Mouse (Mus musculus) urinary bladder, postnatal 36 days (tissue): ENCODE data around the gene Szt2.
A peak's percentile ranks its signal among the peaks of the same experiment; 100 is the strongest.

Source experiments
- DNase-seq, 2 experiments: peaks; one replicate each; pipeline ENCODE4 v3.0.0; 2022; ENCODE audit warnings: low spot score in 2 of 2, mixed read lengths in 1 of 2

Gene Szt2

DNA sequence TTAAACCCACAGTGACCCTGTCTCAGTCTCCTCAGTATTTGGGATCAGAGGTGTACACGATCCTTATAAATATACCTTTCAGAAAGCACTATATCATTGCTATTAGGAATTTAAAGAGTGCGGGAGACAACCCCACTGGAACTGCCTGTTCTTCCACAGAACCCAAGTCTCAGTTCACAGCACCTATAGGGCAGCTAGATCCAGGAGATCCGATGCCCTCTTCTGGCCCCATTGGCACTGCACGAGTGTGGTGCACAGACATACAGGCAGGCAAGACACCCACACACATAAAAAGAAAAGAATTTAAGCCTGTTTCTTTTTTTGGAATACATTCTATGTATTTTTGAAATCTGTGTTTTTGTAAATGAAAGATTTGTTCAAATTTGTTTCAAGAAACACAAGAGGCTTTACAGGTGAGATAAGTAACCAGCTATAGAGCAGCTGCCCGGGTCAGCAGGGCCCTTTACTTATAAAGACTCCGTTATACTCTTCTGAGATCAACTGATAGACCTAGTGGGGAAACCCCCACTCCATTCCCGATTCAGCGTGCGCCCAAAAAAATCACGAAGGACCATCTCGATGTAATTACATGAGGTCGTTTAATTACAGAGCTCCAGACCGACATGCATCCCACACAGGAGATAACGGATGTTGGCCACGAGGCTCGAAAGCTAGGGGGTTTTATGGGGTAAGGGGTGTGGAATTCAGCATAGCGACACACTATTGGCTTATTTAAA, 50.7 kb downstream of the Szt2 start:
- DNase-seq = no peak

DNA sequence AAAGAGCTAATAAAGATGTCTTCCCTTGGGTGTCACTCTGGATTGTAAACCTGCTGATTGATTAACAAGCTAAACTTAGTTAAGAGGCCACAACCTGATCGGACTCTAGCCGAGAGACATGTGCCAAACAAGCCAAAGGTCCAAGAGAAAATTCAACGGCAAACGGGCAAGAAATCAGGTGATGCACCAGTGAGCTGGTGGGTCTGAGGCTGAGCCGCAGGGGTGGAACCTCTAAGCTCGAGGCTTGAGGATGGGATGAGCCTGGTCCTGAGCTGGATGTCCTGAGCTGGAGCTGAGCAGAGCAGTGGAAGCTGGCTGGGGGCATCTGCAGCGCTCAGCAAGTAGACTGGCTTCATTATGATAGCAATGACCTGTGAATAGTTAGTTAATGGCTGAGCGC, 51.6 kb downstream of the Szt2 start:
- DNase-seq = no peak

DNA sequence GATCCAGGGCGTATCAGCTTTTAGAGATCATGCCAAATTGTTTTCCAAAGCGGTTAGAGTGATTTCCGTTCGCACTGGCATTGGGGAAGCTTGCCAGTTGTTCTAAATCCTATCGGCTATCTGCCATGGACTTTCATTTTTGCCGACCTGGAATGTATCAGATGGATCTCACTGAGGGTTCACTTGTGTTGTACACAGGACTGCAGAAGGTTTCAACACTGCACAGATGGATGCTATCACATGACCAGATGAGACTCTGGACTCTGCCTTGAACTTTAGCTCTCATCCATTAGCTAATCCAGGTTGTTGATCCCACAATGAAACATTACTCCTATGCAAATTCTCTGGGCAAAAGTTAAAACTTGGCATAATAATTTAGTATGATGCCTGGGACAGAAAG, 52.3 kb downstream of the Szt2 start:
- DNase-seq = no peak

DNA sequence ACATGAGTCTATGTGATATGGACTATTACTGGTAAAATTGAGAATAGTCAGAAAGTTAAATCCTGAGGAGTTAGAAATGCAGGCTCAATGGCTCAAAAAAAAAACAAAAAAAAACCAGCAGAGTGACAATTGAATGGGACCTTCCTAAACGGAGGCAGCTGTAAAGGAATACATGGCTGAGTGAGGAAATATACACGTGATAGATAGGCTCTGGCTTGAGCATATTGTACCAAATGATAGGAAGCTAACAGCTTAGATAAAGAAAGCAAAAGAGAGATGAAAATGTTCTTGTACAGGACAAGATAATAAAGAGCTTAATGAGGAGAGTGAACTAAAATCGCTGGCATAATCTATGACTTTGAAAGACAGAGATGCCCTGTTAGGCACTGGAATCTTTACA, 54.8 kb downstream of the Szt2 start:
- no peak for DNase-seq

DNA sequence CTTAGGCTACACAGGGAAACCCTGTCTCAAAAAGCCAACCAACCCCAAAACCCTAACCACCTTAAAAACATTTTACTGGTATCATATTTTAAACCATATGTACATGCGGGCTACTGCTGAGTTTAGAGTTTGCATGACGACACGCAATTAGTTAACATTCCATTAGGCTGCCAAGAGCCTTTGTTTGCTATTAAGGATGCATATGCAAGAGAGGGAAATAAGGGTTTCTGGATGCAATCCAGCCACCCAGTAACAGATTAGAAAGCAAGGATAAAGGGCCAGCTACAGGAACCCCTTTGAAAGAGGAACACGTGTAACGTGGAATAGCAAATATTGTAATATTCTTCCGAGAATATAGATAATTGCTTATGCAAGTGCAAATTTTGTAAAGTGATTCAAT, 55.4 kb downstream of the Szt2 start:
- DNase-seq = no peak

DNA sequence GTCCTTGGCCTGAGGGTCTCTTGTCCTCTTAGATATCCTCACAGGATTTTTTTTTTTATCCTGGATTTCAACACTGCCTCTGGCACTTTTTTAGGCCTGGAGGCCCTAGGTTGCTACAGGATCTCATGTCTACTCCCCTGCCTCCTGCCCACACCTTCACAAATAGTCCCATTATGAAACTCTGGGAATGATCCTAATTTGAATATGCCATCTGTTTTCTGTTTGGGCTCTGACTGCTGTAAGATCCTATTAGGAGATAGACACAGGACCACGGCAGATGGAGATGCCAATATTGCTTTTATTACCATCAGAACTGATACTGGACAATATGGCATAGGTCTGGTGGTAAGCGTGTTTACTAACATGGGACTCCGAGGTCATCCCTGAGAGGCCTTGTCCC, 57.2 kb downstream of the Szt2 start:
- DNase-seq = no peak

DNA sequence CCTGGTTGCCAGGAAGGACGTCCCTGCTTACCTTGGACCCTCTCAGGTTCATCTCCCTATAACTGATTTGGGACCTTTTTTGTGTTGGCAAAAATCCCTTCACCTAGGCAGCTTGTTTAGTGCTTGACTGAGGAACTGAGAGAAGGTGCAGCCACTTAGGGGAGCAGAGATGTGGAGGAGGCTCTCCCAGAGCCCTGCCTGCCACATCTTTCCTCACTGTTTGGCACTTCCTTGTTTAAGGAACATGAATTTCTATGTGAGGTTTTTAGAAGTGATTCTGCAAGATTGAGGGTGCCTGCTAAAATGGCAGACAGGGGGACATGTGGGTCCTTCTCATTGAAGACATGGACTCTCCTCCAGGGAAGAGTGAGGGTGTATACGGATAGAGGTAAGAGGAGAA, 58.2 kb downstream of the Szt2 start:
- no peak for DNase-seq

DNA sequence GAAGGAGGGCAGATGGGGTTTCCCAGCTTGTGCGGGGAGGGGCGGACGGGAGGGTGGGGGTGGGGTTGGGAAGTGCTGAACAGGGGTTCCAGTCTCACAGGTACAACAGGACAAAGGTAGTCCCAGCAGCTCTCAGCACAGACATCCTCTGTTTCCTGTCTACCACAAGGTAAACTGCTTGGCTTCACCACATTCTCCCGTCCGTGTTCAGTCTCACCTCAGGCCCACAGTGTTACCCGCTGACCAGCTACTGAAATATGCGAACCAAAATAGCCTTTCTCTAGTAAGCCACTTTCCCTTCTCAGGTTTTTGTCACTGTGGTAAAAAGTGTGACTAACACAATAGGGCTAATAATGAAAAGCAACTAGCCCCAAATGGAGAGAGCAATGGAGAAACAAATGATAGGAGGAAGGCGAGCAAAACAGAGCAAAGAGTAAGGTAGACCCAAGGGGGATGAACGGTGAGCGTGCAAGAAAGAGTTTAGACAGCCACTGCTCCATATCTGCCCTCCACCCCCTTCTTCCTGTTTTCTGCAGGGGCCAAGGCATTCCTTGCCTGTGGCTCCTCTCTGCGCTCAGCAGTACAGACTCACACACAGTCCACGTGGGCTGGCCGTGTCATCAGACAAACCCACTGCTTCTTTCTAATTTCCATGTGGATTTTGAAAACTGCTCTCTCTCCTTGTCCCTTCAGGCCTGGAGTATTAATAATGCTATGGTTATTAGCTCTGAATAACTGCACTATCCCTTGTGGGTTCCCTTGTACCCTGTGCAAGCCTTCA, 61.4 kb downstream of the Szt2 start:
- no peak for DNase-seq

DNA sequence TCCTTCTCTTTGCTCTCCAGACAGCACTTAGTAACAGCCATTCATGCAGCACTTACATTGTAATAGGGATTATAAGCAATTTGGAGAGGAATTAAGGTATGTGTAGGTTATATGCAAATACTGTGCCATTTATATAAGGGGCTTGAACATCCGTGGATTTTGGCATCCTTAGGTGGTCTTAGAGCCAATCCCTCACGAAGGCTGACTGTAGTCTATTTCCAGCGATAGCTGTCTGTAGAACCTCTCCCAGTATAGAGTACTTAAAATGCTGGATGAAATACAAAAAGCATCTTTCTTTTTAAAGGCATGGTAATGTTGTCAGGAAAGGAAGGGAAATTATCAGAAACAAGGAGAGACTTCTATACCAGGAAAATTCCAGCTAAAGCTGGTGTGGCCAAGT, 67.6 kb downstream of the Szt2 start:
- DNase-seq = no peak

DNA sequence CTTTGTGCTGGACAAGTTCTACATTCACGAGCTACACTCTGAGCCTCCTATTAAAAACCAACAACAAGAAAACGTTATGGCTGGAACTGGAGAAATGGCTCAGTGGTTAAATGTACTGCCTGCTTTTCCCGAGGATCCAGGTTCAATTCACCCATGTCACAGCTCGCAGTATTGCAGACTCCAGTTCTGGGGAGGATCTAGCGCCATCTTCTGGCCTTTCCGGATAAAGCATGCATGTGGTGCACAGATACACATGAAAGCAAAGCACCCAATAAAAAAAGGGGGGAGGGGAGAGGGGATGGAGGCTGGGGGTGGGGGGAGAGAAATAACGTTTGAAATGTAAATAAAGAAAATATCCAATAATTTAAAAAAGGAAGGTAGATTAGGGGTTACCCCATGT, 72.4 kb downstream of the Szt2 start:
- peak in 1 of 2 experiments; percentile 23 for DNase-seq

DNA sequence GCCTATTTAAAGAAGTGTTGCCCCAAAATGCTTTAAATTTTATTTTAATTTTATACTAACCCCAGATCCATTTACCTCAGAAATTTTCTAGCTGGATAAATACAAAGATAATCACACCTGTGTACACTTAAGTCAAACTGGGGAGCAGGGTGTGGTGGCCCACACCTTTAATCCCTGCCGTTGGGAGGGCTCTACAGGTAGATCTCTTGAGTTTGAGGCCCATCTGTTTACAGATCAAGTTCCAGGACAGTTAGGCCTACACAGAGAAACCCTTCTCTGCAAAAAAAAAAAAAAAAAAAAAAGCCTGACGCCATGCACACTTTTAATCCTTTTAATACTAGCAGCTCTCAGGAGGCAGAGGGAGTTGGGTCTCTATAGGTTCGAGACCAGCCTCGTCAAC, 73.1 kb downstream of the Szt2 start:
- DNase-seq = no peak

DNA sequence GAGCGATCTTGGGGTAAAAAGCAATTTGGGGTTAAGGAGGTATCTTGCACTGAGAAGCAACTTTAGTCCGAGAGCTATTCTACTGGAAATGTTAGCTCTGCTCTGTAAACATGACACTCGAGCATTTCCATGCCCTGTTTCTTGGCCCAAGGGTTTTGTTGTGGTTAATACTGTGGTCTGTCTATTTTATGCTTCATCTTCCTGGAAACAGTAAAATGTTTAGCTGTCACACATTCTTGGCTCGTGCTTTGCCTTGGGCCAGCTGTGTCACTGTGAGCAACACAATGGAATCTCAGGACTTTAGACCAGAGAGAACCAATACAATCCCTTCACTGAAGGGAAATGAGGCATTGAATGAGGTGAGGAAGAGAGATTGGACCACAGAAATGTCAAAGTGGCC, 77.3 kb downstream of the Szt2 start:
- no peak for DNase-seq

DNA sequence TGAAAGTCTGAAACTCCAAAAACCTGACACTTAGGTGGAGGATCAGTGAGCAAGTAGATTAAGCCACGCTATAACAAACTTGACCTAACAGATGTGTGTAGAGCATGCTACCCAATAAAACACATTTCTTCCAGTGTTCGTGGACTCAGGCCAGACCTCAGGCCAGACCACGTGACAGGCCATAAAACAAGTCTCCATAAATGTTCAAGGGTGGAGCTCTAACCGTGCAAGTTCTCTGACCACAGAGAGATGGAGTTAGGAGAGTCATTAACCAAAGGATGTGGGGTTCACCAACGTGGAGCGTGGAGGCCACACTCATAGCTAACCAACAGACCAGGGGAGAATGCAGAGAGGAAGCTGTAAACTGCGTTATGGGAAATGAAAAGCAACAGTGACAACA, 82.6 kb downstream of the Szt2 start:
- peak; percentile 16 to 19 for DNase-seq

DNA sequence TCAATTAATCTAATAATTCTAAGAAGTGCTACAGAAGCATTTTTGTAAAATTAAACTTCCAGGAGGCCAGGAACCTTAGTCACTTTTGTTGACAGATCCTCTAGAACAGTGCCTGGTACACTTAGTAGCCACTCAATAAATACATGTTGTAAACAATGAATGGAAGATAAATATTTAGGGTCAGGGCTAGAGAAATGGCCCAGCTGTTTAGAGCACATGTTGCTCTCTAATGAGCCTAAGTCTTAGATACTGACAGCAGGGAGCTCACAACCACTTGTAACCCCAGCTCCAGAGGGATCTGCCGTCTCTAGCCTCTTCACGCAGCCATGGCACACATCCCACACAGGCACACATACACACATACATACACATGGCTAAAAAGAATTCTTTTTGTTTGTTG, 88.4 kb downstream of the Szt2 start:
- no peak for DNase-seq

DNA sequence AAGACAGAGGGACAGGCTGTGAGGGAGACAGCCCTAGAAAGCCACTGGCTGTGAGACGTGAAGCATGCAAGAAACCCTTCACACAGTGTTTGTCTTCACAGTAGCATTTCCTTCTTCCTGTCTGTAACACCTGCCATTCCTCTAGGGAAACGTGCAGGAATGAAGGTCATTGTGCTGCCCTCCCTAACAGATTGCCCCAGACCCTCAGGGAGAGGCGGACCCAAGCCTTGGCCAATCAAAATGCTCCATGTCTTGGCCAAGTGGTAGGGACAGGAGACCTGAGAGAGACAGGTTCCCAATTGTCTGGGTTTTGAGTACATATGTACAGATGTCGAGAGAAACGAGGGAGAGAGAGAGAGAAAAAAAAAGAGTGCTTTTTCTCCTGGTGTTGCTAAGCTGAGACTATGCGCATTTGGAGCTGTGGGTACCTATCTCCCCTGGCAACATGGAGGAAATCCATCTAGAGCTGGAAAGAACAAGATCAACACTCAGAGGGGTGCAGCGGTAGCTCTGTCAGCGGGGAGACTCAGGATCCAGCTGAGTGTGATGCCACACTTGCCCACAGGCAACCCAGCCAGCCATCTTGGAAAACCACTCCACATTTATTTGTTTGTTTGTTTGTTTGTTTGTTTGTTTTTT, 89.2 kb downstream of the Szt2 start:
- DNase-seq = no peak

DNA sequence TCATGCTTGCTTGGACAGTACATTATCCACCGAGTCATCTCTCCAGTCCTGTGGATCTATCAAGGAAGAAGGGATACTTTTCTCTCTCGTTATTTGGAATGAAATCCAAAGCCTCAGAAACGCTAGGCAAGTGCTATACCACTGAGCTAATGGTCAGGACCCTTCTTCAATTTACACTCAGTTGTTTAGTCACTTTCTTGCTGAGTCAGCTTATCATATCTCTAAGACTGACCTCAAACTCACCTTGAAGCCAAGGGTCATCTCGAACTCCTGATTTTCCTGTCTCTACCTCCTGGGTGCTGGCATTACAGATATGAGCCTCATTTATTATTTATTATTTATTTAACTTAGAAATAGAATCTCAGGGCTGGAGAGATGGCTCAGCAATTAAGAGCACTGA, 92.4 kb downstream of the Szt2 start:
- no peak for DNase-seq

DNA sequence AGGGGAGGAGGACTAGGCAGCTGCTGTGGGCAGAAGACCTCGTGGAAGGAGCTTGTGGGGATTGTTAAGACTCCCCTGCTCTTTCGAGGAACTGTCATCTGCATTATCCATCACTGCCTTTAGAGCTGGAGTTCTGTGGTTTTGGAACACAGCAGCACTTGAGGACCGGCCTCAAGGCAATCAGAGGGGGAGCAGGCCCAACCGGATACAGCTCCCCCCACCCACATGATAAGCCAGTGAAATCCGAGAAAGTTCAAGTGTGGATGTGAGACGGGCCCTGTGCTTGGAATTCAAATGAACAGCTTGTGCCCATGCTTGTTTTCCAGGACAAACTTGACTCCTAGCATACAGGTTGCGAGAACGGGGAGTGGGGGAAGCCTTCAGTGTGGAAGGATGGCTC, 93.8 kb downstream of the Szt2 start:
- no peak for DNase-seq
